Mouse (Mus musculus): Measurements from ENCODE around the gene Vwa7. TPM values are rescaled to one million over a fixed set of nuclear protein-coding genes. Genes with fewer than 3 reads are reported as not detected.

The Vwa7 gene
- polyA plus RNA-seq (2014; fragmentation: Illumina TruSeq; extraction: RNeasy Lipid Tissue Mini Kit (QIAGEN cat#74804); ENCODE audit: low read depth, low replicate concordance): not detected

DNA sequence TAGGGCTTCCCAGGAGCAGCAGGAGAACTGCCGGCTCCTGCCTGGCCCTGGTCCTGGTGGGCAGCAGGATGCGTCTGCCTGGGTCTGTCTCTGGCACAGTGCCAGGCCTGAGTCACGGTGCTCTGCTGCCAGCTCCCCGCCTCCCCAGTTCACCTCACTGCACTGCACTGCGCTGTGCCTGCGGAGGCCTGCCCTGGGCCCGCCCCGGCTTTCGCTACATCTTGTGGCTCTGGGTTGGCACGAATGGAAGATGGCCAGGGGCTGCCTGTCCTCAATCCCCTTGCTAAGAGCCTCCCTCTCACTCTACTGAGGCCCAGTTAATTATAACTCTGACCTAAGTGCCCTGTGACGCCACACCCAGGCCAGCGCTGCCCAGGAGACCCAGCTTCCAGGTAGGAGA, at the start of gene Vwa7:
TSS of gene Vwa7 (plus strand) at position 204 of the 400 bp plus-strand sequence.

DNA sequence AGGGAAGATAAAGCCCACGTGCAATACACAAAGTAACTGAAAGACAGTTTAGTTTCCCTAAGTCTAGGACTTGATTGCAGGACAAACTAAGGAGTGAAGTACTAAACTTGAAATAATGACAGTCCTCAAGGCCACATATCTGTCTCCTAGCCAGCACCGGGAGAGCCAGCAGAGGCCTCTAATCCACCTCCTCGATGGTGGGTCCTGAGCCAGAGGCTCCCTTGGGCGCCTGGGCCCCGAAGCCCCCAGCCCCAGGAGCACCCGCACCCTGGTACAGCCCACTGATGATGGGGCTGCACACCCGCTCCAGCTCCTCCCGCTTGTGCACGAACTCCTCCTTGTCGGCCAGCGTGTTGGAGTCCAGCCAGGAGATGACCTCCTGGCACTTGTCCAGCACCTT, 46.6 kb upstream of the Vwa7 start, which contains the start of gene Gm20481:
TSS of gene Gm20481 (plus strand) at position 91 of the 400 bp plus-strand sequence.

DNA sequence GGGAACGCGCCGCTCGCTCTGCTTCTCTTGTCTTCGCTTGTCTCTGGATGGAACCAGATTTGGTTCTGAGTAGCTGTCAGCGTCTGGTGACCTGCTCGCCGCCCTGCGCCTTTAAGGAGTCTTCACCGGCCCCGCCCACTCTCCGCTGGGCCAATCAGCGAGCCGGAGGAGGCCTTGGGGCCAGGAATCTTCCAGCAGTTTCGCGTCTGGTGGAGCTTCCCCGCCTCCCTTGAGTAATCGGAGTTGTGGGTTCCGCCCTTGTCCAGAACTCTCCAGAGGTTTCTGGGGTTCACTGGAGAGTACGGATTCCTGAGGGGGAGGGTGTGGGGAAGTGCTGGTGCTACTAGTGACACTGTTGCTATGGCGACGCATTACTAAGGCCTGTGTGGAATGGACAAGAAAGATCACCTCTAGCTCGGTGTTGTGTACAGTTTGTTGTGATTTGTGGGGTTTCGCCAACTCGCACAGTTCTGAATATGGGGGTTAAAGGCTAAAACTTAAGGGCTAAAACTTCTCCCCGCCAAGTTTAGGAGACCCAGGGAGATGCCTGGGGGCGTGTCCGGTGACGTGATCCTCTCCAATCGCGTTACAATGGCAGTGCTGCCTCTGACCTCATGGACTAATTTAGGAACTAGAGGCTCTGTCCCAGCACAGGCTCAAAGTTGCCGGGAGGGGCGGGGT, 44.2 kb upstream of the Vwa7 start, which contains the start of the genes Hspa1a and Hspa1l:
TSS of gene Hspa1a (minus strand) at position 88 of the 681 bp plus-strand sequence.
TSS of gene Hspa1l (plus strand) at position 635 of the 681 bp plus-strand sequence.

DNA sequence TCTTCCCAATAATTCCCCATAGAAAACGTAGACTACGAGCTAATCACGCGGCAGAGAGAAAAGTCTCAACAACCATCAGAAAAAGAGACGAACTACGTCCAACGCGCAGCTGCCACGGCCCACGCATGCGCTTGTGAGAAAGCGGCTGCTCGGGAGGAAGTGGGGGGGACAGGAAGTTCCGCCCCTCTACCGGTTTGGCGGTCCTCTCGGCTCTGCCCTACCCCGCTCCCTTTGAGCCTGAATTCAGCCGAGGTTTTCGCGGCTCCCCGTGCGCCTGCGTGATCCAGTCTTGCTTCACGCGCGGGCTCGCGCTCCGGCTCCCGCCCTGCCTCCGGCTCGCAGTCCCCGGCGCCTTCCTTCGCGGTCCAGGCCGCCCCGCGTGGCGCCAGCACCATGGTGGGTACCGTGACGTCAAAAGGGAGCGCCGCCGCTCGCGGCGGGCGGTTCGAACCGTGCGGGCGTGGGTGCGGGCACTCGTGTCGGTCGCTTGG, 34.6 kb upstream of the Vwa7 start, which contains the start of gene Lsm2:
TSS of gene Lsm2 (plus strand) at position 173 of the 491 bp plus-strand sequence.

DNA sequence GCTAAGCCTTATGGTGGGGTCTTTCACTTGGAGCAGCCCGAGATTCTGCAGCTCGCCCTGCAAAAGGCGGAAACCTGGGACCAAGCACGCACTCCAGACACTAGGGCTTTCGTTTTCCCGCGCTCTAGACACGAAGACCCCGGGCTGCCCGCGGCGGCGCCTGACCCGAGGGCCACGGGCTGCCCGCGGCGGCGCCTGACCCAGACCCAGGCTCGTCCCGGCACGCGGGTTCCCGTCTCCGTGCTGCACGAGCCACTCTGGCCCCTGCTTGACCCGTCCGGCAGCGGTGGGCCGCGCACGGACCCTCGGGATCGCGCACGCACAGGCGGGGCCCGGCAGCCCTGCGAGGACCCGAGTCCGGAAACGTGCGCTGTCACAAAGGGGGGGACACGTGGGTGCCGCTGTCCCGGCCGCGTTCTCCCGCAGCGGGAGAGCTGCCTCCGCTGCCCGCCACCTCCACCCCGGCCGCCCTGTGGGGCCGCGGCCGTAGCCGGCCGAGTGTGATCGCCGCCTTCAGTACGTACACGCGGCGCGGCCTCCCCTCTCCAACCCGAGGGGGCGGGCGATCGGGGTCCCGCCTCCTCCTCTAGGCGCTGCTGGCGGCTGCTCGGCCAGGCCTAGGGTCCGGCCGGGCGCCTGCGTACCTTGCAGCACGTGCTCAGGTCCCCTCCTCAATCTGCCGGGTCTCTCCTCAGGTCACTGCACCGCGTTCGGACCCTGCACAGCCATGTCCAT, 15.5 kb upstream of the Vwa7 start, which contains the start of gene Vars:
TSS of gene Vars (plus strand) at position 271 of the 735 bp plus-strand sequence.

DNA sequence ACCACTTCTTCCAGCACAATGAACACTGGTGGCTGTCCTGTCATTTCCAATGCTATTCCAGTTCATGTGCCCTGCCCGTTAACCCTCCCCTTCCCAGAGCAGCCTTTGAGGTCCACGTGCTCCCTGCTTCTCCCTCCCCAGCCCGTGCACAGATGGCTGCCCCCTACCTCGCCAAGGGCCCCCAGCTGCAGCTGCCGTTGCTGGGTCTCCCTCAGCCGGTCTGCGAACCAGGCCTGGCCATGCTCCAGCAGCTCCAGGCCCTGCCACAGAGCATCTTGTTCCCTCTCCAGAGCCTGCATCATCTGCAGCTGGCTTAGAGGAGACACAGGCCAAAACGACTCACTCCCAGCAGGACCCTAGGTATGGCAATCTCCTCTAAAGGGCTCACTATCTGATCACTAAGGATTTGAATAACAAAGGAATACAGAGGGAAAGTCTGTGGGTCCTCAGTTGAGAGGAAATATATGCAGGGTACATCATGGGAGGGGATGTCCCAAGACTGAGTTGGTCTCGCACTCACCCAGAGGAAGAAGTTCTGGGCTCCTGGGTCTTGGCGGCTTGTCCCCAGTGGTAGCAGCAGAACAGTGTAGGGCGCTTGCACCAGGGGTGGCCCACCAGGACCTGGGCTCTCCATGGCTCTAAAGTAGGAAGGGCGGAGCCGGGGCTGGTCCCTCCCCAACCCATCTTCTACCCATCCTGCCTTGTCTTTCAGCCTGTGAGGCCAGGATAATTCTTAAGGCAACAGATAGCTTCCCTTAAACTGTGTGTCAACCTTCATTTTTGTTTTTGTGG, 11.1 kb downstream of the Vwa7 start, which contains the start of gene Sapcd1:
TSS of gene Sapcd1 (minus strand) at position 740 of the 792 bp plus-strand sequence.

DNA sequence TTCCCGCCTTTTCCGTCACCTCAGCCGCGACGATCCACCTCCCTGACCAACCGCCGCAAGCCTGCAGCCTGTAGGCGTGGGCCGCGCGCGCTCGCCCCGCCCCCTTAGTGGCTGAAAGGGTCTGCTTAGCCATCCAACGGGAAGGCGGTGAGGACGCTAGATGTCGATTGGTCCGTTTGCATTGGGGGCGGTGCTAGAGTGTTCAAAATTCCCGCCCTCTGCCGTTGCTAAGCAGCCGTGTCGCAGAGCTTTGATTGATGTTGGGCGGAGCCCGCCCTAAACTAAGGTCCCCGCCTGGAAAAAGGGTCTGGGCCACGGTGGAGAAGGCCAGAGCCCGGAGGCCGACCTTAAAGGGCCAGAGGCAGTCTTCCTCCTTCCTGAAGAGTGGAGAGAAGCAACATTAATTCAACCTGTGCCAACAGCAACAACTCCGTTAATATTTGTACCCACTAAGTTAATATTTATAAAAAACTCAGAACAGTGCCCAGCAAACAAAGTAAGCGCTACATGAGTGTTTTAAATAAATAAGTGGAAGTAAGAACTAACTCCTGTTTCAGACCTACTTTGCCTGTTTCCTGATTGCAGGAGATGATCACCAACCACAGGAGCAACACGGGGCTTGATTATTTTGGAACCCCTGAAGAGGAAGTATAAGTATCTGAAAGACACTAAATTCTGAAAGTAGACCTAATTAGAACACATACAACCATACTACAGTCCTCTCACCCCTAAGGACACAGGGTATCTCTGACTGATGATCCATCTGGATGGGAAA, 30.5 kb downstream of the Vwa7 start, which contains the start of gene Msh5:
TSS of gene Msh5 (minus strand) at position 65 of the 775 bp plus-strand sequence.

DNA sequence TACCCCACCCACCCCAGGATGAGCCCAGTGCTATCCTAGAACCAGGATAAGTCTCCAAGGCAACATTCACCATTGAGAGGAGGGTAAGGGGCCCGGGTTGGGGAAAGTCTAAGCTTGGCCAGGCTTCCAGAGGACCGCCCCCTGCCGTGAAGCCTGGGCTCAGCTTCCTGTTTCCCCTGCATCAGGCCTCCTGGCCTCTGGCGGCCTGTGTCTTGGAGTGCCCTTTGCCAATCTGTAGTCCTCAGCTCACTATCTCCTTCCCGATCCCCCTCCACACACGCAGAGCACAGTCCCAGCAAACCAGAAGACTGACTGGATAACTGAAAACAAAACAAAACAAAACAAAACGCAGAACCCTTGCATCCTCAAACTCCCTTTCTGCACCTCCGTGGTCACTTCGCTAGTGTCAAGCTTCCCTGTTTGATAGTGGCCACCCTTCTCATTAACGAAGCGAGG, 33.2 kb downstream of the Vwa7 start, which contains the start of gene Clic1:
TSS of gene Clic1 (plus strand) at position 406 of the 456 bp plus-strand sequence.

DNA sequence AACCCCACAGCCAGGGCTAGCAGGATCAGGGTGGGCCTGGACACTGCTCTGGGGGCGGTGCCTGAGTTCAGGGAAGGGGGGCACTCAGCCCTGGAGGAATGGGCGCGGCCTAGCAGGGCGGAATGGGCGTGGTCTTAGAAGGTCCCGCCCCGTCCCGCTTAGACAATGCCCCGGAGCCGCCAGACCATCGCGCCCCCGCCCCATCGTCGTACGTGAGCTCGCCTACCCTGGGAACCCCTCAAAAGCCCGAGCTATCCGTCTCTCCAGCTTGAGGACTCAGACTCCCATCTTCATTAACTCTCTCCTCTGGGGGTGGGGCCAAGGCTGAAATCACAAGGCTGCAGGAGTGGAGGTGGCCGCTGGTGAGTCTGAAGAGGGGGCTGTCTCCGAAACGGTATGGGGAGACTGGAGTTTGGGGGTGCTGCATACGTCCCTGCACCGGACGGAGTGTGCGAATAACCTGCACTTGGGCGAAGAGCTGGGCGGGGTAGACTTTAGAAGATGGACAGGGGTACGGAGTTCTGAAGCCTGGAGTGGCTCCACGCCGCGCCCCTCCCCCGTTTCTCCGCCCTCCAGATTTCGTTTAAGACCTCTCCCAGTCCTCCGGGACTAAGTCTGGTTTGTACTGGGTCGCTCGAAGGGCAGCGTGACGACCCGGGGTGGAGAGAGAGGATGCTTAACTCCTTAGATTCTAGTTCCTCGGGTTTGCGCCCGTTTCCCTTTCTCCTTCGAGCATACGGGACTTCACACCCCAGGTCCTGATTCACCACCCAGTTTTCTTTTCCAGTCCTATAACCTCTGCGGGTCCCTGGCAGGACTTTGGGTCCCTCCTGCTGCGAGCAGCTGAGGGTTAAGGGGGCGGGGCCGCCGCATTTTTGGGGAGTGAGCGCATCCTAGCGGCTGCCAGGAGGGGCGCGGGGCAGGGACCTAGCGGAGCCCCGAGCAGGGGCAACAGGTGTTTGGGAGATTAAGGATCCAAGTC, 42.8 kb downstream of the Vwa7 start, which contains the start of gene Ddah2:
TSS of gene Ddah2 (plus strand) at position 125 of the 982 bp plus-strand sequence.

DNA sequence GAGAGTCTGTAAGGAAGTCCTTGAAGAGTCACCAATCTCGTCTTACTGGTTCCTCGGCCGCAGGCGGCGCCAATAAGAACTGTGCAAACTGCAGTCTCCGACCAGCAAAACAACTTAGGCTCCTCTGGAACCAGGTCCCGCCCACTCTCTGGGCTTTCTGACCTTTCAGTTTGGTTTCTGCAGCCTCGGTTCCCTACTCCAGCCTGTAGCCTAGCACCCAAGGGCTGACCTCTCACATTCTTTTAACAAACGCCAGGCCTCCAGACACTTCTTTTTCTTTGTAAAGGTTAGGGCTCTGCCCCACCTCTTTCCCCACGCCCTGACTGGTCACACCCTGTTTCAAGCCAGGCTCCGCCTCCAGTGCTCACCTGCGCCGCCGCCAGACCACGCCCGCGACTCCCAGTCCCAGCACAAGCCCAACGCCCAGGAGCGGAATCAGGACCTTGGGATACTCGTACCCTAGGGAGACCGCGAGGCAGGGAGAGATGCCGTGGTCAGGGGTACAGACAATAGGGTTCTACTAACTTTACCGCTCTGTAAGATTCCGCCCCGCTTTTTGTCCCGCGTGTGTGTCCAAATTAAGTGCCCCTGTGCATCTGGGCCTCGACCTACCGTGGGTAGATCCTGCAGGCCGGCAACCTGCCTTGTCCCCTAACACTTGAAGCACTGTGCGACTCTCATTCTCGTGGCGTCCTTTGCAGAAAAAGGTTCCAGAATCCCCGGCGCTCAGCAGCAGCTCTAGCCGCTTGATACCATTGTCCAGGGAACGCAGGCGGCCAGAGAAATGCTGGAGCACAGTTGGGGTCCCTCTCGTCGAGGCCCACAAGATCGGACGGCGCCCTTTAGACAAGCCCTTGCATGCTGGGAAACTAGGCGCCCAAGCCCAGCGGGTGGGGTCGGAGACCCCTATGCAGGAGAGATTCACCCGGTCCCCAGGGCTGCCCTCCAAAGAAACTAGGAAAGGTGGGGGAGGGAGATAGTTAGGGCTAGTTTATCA, 48.9 kb downstream of the Vwa7 start, which contains the start of gene Ly6g6c:
TSS of gene Ly6g6c (plus strand) at position 438 of the 997 bp plus-strand sequence.

DNA sequence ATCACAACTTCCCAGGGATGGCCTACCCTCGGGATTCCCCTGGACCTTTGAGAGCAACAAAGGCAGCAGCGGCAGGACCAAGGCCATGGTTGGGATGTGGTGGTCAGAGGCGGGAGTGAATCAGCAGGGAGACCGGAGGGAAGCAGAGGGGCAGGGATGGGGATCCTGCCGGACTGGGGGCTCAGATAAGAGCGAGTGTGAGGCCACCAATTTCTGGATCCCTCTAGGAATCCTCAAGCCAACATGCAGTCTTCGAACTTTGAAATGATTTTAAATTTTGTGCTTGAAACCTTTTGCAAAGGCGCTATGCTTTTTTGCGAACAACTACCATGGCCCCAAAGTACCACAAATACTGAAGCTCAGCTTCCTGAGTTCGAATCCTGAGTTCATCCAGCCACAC, 49.7 kb downstream of the Vwa7 start, which contains the start of gene Mpig6b:
TSS of gene Mpig6b (minus strand) at position 101 of the 400 bp plus-strand sequence.

Other genes with a start within 250 kb of the Vwa7 start
- not detected for gene Cyp21a1, start 212.0 kb upstream of the Vwa7 start, polyA plus RNA-seq (2014; fragmentation: Illumina TruSeq; extraction: RNeasy Lipid Tissue Mini Kit (QIAGEN cat#74804); ENCODE audit: low read depth, low replicate concordance)
- 2.6 TPM for gene Stk19, start 179.6 kb upstream of the Vwa7 start, polyA plus RNA-seq (2014; fragmentation: Illumina TruSeq; extraction: RNeasy Lipid Tissue Mini Kit (QIAGEN cat#74804); ENCODE audit: low read depth, low replicate concordance)
- gene Dxo, start 179.6 kb upstream of the Vwa7 start, polyA plus RNA-seq (2014; fragmentation: Illumina TruSeq; extraction: RNeasy Lipid Tissue Mini Kit (QIAGEN cat#74804); ENCODE audit: low read depth, low replicate concordance): 3.0 TPM
- 2.3 TPM for gene Skiv2l, start 166.4 kb upstream of the Vwa7 start, polyA plus RNA-seq (2014; fragmentation: Illumina TruSeq; extraction: RNeasy Lipid Tissue Mini Kit (QIAGEN cat#74804); ENCODE audit: low read depth, low replicate concordance)
- gene Nelfe, start 166.2 kb upstream of the Vwa7 start, polyA plus RNA-seq (2014; fragmentation: Illumina TruSeq; extraction: RNeasy Lipid Tissue Mini Kit (QIAGEN cat#74804); ENCODE audit: low read depth, low replicate concordance): 1.4 TPM
- 38.0 TPM for gene Cfb, start 154.1 kb upstream of the Vwa7 start, polyA plus RNA-seq (2014; fragmentation: Illumina TruSeq; extraction: RNeasy Lipid Tissue Mini Kit (QIAGEN cat#74804); ENCODE audit: low read depth, low replicate concordance)
- 1.5 TPM for gene Zbtb12, start 137.1 kb upstream of the Vwa7 start, polyA plus RNA-seq (2014; fragmentation: Illumina TruSeq; extraction: RNeasy Lipid Tissue Mini Kit (QIAGEN cat#74804); ENCODE audit: low read depth, low replicate concordance)
- gene Gm20547, start 134.5 kb upstream of the Vwa7 start, polyA plus RNA-seq (2014; fragmentation: Illumina TruSeq; extraction: RNeasy Lipid Tissue Mini Kit (QIAGEN cat#74804); ENCODE audit: low read depth, low replicate concordance): 16.3 TPM
- gene C2, start 118.3 kb upstream of the Vwa7 start, polyA plus RNA-seq (2014; fragmentation: Illumina TruSeq; extraction: RNeasy Lipid Tissue Mini Kit (QIAGEN cat#74804); ENCODE audit: low read depth, low replicate concordance): 7.3 TPM
- gene Ehmt2, start 118.1 kb upstream of the Vwa7 start, polyA plus RNA-seq (2014; fragmentation: Illumina TruSeq; extraction: RNeasy Lipid Tissue Mini Kit (QIAGEN cat#74804); ENCODE audit: low read depth, low replicate concordance): 7.7 TPM
- 8.2 TPM for gene Slc44a4, start 102.1 kb upstream of the Vwa7 start, polyA plus RNA-seq (2014; fragmentation: Illumina TruSeq; extraction: RNeasy Lipid Tissue Mini Kit (QIAGEN cat#74804); ENCODE audit: low read depth, low replicate concordance)
- gene Neu1, start 85.3 kb upstream of the Vwa7 start, polyA plus RNA-seq (2014; fragmentation: Illumina TruSeq; extraction: RNeasy Lipid Tissue Mini Kit (QIAGEN cat#74804); ENCODE audit: low read depth, low replicate concordance): 25.6 TPM
- 17.9 TPM for gene Hspa1b, start 57.3 kb upstream of the Vwa7 start, polyA plus RNA-seq (2014; fragmentation: Illumina TruSeq; extraction: RNeasy Lipid Tissue Mini Kit (QIAGEN cat#74804); ENCODE audit: low read depth, low replicate concordance)
- gene Gm20481, start 46.7 kb upstream of the Vwa7 start, polyA plus RNA-seq (2014; fragmentation: Illumina TruSeq; extraction: RNeasy Lipid Tissue Mini Kit (QIAGEN cat#74804); ENCODE audit: low read depth, low replicate concordance): not detected
- gene Hspa1a, start 44.4 kb upstream of the Vwa7 start, polyA plus RNA-seq (2014; fragmentation: Illumina TruSeq; extraction: RNeasy Lipid Tissue Mini Kit (QIAGEN cat#74804); ENCODE audit: low read depth, low replicate concordance): 8.4 TPM
- gene Hspa1l, start 43.9 kb upstream of the Vwa7 start, polyA plus RNA-seq (2014; fragmentation: Illumina TruSeq; extraction: RNeasy Lipid Tissue Mini Kit (QIAGEN cat#74804); ENCODE audit: low read depth, low replicate concordance): not detected
- gene Lsm2, start 34.7 kb upstream of the Vwa7 start, polyA plus RNA-seq (2014; fragmentation: Illumina TruSeq; extraction: RNeasy Lipid Tissue Mini Kit (QIAGEN cat#74804); ENCODE audit: low read depth, low replicate concordance): 12.6 TPM
- 5.7 TPM for gene Vars, start 15.6 kb upstream of the Vwa7 start, polyA plus RNA-seq (2014; fragmentation: Illumina TruSeq; extraction: RNeasy Lipid Tissue Mini Kit (QIAGEN cat#74804); ENCODE audit: low read depth, low replicate concordance)
- not detected for gene Sapcd1, start 11.4 kb downstream of the Vwa7 start, polyA plus RNA-seq (2014; fragmentation: Illumina TruSeq; extraction: RNeasy Lipid Tissue Mini Kit (QIAGEN cat#74804); ENCODE audit: low read depth, low replicate concordance)
- 1.1 TPM for gene Msh5, start 30.2 kb downstream of the Vwa7 start, polyA plus RNA-seq (2014; fragmentation: Illumina TruSeq; extraction: RNeasy Lipid Tissue Mini Kit (QIAGEN cat#74804); ENCODE audit: low read depth, low replicate concordance)
- 25.4 TPM for gene Clic1, start 33.4 kb downstream of the Vwa7 start, polyA plus RNA-seq (2014; fragmentation: Illumina TruSeq; extraction: RNeasy Lipid Tissue Mini Kit (QIAGEN cat#74804); ENCODE audit: low read depth, low replicate concordance)
- 0.97 TPM for gene Ddah2, start 42.5 kb downstream of the Vwa7 start, polyA plus RNA-seq (2014; fragmentation: Illumina TruSeq; extraction: RNeasy Lipid Tissue Mini Kit (QIAGEN cat#74804); ENCODE audit: low read depth, low replicate concordance)
- gene Ly6g6c, start 48.8 kb downstream of the Vwa7 start, polyA plus RNA-seq (2014; fragmentation: Illumina TruSeq; extraction: RNeasy Lipid Tissue Mini Kit (QIAGEN cat#74804); ENCODE audit: low read depth, low replicate concordance): not detected
- 1.1 TPM for gene Mpig6b, start 49.6 kb downstream of the Vwa7 start, polyA plus RNA-seq (2014; fragmentation: Illumina TruSeq; extraction: RNeasy Lipid Tissue Mini Kit (QIAGEN cat#74804); ENCODE audit: low read depth, low replicate concordance)
- gene Ly6g6e, start 60.3 kb downstream of the Vwa7 start, polyA plus RNA-seq (2014; fragmentation: Illumina TruSeq; extraction: RNeasy Lipid Tissue Mini Kit (QIAGEN cat#74804); ENCODE audit: low read depth, low replicate concordance): not detected
- not detected for gene Ly6g6d, start 61.5 kb downstream of the Vwa7 start, polyA plus RNA-seq (2014; fragmentation: Illumina TruSeq; extraction: RNeasy Lipid Tissue Mini Kit (QIAGEN cat#74804); ENCODE audit: low read depth, low replicate concordance)
- not detected for gene Ly6g6f, start 69.0 kb downstream of the Vwa7 start, polyA plus RNA-seq (2014; fragmentation: Illumina TruSeq; extraction: RNeasy Lipid Tissue Mini Kit (QIAGEN cat#74804); ENCODE audit: low read depth, low replicate concordance)
- gene Abhd16a, start 72.7 kb downstream of the Vwa7 start, polyA plus RNA-seq (2014; fragmentation: Illumina TruSeq; extraction: RNeasy Lipid Tissue Mini Kit (QIAGEN cat#74804); ENCODE audit: low read depth, low replicate concordance): 7.6 TPM
- gene Ly6g5c, start 91.7 kb downstream of the Vwa7 start, polyA plus RNA-seq (2014; fragmentation: Illumina TruSeq; extraction: RNeasy Lipid Tissue Mini Kit (QIAGEN cat#74804); ENCODE audit: low read depth, low replicate concordance): not detected
- not detected for gene Ly6g5b, start 98.8 kb downstream of the Vwa7 start, polyA plus RNA-seq (2014; fragmentation: Illumina TruSeq; extraction: RNeasy Lipid Tissue Mini Kit (QIAGEN cat#74804); ENCODE audit: low read depth, low replicate concordance)
- gene Gpank1, start 104.9 kb downstream of the Vwa7 start, polyA plus RNA-seq (2014; fragmentation: Illumina TruSeq; extraction: RNeasy Lipid Tissue Mini Kit (QIAGEN cat#74804); ENCODE audit: low read depth, low replicate concordance): 0.85 TPM
- gene Csnk2b, start 105.5 kb downstream of the Vwa7 start, polyA plus RNA-seq (2014; fragmentation: Illumina TruSeq; extraction: RNeasy Lipid Tissue Mini Kit (QIAGEN cat#74804); ENCODE audit: low read depth, low replicate concordance): 187 TPM
- gene D17H6S53E, start 109.8 kb downstream of the Vwa7 start, polyA plus RNA-seq (2014; fragmentation: Illumina TruSeq; extraction: RNeasy Lipid Tissue Mini Kit (QIAGEN cat#74804); ENCODE audit: low read depth, low replicate concordance): 0.53 TPM
- 4.8 TPM for gene Apom, start 115.5 kb downstream of the Vwa7 start, polyA plus RNA-seq (2014; fragmentation: Illumina TruSeq; extraction: RNeasy Lipid Tissue Mini Kit (QIAGEN cat#74804); ENCODE audit: low read depth, low replicate concordance)
- 3.9 TPM for gene Bag6, start 118.6 kb downstream of the Vwa7 start, polyA plus RNA-seq (2014; fragmentation: Illumina TruSeq; extraction: RNeasy Lipid Tissue Mini Kit (QIAGEN cat#74804); ENCODE audit: low read depth, low replicate concordance)
- 2.1 TPM for gene Prrc2a, start 148.3 kb downstream of the Vwa7 start, polyA plus RNA-seq (2014; fragmentation: Illumina TruSeq; extraction: RNeasy Lipid Tissue Mini Kit (QIAGEN cat#74804); ENCODE audit: low read depth, low replicate concordance)
- gene Aif1, start 159.5 kb downstream of the Vwa7 start, polyA plus RNA-seq (2014; fragmentation: Illumina TruSeq; extraction: RNeasy Lipid Tissue Mini Kit (QIAGEN cat#74804); ENCODE audit: low read depth, low replicate concordance): 2.3 TPM
- gene Lst1, start 171.9 kb downstream of the Vwa7 start, polyA plus RNA-seq (2014; fragmentation: Illumina TruSeq; extraction: RNeasy Lipid Tissue Mini Kit (QIAGEN cat#74804); ENCODE audit: low read depth, low replicate concordance): not detected
- not detected for gene Ltb, start 177.9 kb downstream of the Vwa7 start, polyA plus RNA-seq (2014; fragmentation: Illumina TruSeq; extraction: RNeasy Lipid Tissue Mini Kit (QIAGEN cat#74804); ENCODE audit: low read depth, low replicate concordance)
- not detected for gene Tnf, start 185.4 kb downstream of the Vwa7 start, polyA plus RNA-seq (2014; fragmentation: Illumina TruSeq; extraction: RNeasy Lipid Tissue Mini Kit (QIAGEN cat#74804); ENCODE audit: low read depth, low replicate concordance)
- gene Lta, start 188.8 kb downstream of the Vwa7 start, polyA plus RNA-seq (2014; fragmentation: Illumina TruSeq; extraction: RNeasy Lipid Tissue Mini Kit (QIAGEN cat#74804); ENCODE audit: low read depth, low replicate concordance): not detected
- gene Gm16181, start 204.3 kb downstream of the Vwa7 start, polyA plus RNA-seq (2014; fragmentation: Illumina TruSeq; extraction: RNeasy Lipid Tissue Mini Kit (QIAGEN cat#74804); ENCODE audit: low read depth, low replicate concordance): not detected
- 5.2 TPM for gene Atp6v1g2, start 217.1 kb downstream of the Vwa7 start, polyA plus RNA-seq (2014; fragmentation: Illumina TruSeq; extraction: RNeasy Lipid Tissue Mini Kit (QIAGEN cat#74804); ENCODE audit: low read depth, low replicate concordance)
- gene Nfkbil1, start 219.2 kb downstream of the Vwa7 start, polyA plus RNA-seq (2014; fragmentation: Illumina TruSeq; extraction: RNeasy Lipid Tissue Mini Kit (QIAGEN cat#74804); ENCODE audit: low read depth, low replicate concordance): not detected
- 4.9 TPM for gene Ddx39b, start 225.2 kb downstream of the Vwa7 start, polyA plus RNA-seq (2014; fragmentation: Illumina TruSeq; extraction: RNeasy Lipid Tissue Mini Kit (QIAGEN cat#74804); ENCODE audit: low read depth, low replicate concordance)
- gene H2-D1, start 246.2 kb downstream of the Vwa7 start, polyA plus RNA-seq (2014; fragmentation: Illumina TruSeq; extraction: RNeasy Lipid Tissue Mini Kit (QIAGEN cat#74804); ENCODE audit: low read depth, low replicate concordance): 26.4 TPM

Data from kidney, adult 10 weeks (tissue).